Mouse (Mus musculus): ENCODE measurements around the gene Kng2.
A peak's percentile ranks its signal among the peaks of the same experiment; 100 is the strongest.
"Not testable (repeated sequence)": the region's sequence is repeated elsewhere in the genome, so short reads cannot be mapped to it uniquely, and the experiment has no call there.

Gene Kng2

DNA sequence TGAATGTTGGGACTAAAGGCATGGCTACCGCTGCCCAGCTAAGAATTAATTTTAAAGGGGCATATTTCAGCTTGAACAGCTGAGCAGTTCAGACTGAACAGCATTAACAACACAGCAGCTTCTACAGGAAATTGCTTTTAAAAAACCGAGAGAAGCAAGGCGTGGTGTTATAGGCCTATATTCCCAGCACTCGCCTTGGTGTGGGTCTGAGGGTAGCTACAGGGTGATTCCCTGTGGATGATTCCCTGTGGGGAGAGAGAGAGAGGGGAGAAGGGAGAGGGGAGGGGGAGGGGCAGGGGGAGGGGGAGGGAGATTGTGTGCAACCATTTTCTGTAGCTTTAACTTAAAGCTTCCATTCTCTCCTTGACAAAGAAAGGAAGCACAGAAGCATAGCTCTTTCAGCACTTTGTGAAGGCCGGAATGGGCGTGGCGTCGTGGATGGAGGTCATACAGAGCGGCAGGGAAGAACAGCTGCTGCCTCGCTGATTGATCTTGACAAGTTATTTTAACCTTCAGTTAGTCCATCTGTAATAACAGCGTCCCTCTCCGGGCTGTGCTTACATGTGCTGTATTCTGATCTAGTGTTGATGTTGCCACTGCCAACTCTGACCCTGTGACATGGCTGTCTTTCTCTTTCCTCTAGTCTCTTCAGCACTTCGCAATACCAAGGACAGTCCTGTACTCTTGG, 73.7 kb downstream of the Kng2 start:
- DNase-seq = peak; percentile 14

DNA sequence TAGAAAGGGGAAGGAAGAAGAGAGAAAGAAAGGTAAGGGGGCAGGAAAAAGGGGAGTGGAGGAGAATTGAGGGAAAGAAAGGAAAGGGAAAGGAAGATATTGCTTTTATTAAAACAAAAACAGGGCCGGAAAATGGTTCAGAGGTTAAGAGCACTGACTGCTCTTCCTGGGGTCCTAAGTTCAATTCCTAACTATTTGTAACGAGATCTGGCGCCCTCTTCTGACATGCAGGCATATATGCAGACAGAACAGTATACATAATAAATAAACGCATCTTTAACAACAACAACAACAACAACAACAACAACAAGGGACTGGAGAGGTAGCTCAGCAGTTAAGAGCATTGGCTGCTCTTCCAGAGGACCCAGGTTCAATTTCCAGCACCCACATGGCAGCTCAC, 76.2 kb downstream of the Kng2 start:
- DNase-seq = no peak

DNA sequence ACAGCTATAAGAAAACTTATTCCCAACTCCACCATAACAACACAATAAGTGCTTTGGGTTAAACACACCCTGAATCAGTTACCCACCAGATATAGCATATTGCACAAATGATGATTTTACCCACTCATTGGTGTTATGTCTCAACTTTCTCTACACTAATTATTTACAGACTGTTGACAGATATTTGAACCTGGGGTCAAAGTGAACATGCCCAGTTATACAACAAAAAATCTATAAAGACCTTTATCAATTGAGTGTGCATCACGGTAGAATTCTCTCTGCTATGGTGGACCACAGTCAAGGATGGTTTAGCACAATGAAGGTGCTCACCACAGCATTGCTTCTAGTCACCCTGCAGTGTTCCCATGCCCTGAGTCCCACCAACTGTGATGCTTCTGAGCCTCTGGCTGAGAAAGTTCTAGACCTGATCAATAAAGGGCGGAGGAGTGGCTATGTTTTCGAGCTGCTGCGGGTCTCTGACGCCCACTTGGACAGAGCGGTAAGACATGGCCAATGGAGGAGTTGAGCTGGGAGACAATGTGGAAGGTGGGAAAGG, 78.4 kb downstream of the Kng2 start, which contains the start of gene Hrg:
TSS of gene Hrg (plus strand) at position 233 of the 556 bp plus-strand sequence.
- DNase-seq = no peak

DNA sequence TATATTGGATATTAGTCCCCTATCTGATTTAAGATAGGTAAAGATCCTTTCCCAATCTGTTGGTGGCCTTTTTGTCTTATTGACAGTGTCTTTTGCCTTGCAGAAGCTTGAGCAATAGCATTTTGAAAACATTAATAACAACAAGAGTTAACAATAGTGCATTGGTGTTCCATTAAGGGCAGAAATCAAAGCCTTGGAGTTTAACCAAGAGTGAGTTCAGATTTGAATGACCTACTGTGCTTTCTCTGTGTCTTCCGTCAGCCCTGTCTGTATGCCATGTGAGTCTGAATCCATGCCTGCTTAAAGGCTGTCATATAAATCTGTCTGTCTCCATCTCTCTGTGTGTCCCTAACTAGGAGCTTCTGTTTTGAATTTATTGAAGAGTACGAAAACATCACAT, 81.9 kb downstream of the Kng2 start:
- no peak for DNase-seq

DNA sequence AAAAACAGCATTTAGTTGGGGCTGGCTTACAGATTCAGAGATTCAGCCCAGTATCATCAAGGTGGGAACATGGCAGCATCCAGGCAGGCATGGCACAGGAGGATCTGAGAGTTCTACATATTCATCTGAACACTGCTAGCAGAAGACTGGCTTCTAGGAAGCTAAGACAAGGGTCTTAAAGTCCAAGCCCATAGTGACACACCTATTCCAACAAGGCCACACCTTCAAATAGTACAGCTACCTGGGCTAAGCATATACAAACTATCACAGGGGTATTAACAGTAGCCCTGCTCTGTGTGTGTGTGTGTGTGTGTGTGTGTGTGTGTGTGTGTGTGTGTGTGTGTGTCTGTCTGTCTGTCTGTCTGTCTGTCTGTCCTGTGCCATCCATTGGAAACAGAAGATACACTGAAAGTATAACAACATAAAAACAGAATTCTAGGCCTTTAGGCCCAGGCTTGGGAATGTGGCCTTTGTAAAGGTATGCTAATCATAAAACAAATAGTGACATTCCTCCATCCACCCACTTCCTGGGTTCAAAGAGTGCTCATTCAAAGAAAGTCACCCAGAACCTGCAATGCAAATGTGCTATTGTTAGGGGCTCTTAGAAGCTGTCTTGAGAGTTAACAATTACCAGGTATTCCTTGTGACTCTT, 87.3 kb downstream of the Kng2 start:
- DNase-seq = not testable (repeated sequence)

DNA sequence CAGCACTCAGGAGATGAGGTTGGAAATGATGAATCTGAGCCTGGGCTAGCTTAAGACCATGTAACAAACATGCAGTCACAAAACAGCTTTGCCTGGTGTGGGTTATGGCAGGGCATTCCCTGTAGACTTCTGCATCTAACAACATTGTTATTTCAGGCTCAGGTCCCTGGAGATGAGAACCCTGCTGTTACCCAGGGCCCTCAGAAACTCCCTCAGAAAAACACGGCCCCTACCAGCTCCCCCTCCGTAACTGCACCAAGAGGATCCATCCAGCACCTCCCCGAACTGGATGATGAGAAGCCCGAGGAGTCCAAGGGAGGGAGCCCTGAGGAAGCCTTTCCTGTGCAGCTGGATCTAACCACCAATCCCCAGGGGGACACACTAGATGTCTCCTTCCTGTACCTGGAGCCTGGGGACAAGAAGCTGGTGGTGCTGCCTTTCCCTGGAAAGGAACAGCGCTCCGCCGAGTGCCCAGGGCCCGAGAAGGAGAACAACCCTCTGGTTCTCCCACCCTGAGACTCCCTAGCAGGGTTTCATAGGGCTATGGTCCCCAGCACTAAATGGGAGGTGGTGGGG, 90.1 kb downstream of the Kng2 start:
- DNase-seq = no peak

DNA sequence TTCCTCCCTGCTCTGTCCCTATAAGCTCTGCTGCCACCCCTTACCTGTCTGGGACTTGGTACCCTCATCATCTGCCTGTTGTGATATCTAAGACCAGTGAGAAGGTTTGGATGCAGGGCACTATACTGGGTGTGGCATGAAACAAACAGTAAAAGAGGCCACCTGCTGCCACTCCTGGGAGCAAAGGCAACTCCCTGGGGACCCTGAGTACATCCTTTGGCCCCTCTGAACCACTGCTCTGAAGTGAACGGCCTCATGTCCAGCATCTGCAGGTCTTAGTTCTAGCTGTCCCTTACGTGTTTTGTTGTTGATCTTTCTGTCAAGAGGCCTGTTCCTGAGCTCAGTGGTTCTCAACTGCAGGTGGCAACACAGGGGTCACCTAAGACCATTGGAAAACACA, 90.7 kb downstream of the Kng2 start:
- DNase-seq = no peak

DNA sequence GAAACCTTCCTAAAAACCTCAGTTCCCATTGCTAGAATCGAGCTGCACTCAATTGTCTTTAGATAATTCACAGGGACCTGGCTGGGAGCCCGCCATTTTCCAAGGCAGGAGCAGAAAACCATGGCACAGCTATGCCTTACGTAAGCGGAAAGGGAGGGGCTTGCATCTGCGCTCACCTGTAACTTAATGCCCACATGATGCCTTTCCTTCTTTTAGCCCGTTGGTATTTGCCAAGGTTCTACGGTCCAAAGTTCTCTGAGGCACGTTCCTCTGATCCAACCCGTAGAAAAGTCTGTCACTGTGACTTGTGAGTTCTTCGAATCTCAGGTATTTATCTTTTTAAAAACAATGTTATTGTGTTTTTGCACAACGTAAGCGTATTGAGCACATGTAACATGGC, 91.7 kb downstream of the Kng2 start:
- no peak for DNase-seq
